Mouse (Mus musculus) stomach, postnatal 0 days (tissue): ENCODE measurements around the gene Cenpl. TPM values are rescaled to one million over a fixed set of nuclear protein-coding genes. Genes with fewer than 3 reads are reported as not detected.

ENCODE experiments used
- ATAC-seq: fragments of 200-750 bp; cut with Nextera tagmentation; 2 replicates; pipeline ENCODE4 v1.8.0; 2017; ENCODE audit not compliant: low FRiP score, low TSS enrichment
- DNase-seq: peaks from one replicate; pipeline ENCODE4 v3.0.0-alpha.2; 2016; ENCODE audit warnings: low spot score
- H3K27ac ChIP-seq: fragments of 300-500 bp; sonication (generic); replicated peaks from 2 replicates; pipeline ENCODE4 v1.5.1; 2014; ENCODE audit warnings: mild to moderate bottlenecking, control low read depth
- H3K27me3 ChIP-seq: fragments of 300-500 bp; sonication (generic); 2 replicates; pipeline ENCODE4 v1.6.1; 2014; ENCODE audit warnings: low read length; ENCODE audit not compliant: control insufficient read depth, insufficient read depth
- H3K36me3 ChIP-seq: fragments of 300-500 bp; sonication (generic); 2 replicates; pipeline ENCODE4 v1.6.1; 2014; ENCODE audit warnings: low read length, mixed read lengths; ENCODE audit not compliant: control insufficient read depth, insufficient read depth
- H3K4me1 ChIP-seq: fragments of 300-500 bp; sonication (generic); replicated peaks from 2 replicates; pipeline ENCODE4 v1.6.1; 2014; ENCODE audit warnings: antibody characterized with exemption; ENCODE audit not compliant: control insufficient read depth, insufficient read depth
- H3K4me2 ChIP-seq: fragments of 300-500 bp; sonication (generic); replicated peaks from 2 replicates; pipeline ENCODE4 v1.6.1; 2014; ENCODE audit warnings: low read depth, mild to moderate bottlenecking, control low read depth, moderate library complexity
- H3K4me3 ChIP-seq: fragments of 300-500 bp; sonication (generic); 2 replicates; pipeline ENCODE4 v1.5.1; 2014; ENCODE audit warnings: low read depth, low read length, control low read depth
- H3K9ac ChIP-seq: fragments of 300-500 bp; sonication (generic); 2 replicates; pipeline ENCODE4 v1.6.1; 2014; ENCODE audit warnings: mild to moderate bottlenecking, low read length, control low read depth, mixed read lengths
- H3K9me3 ChIP-seq: fragments of 300-500 bp; sonication (generic); 2 replicates; pipeline ENCODE4 v1.6.1; 2016; ENCODE audit warnings: low read length; ENCODE audit not compliant: control insufficient read depth
- CTCF ChIP-seq: IDR thresholded peaks from 2 replicates; pipeline ENCODE4 v1.5.1; 2016; ENCODE audit warnings: antibody characterized with exemption, low read depth, mild to moderate bottlenecking, moderate library complexity
- EP300 ChIP-seq: optimal IDR thresholded peaks from 2 replicates; pipeline ENCODE3; 2016; ENCODE audit warnings: antibody characterized with exemption
- WGBS: fragments of 180-500 bp; shearing (Covaris S2); extraction: QIAGEN DNeasy Blood & Tissue Kit; methylation state at CpG from one replicate; pipeline ENCODE4 v1.1.7; 2014; 5-methylcytosine and 5-hydroxymethylcytosine counted together
- polyA plus RNA-seq: library from polyadenylated mRNA; unstranded; fragments of >200 nt; fragmentation: Nextera tagmentation; extraction: Ambion mirVana; gene quantifications from 2 replicates; pipeline ENCODE4 v1.2.1, GENCODE M21; 2015

Cenpl gene
- polyA plus RNA-seq, 1 experiment from 2014 or later = 10.2 TPM

- ATAC-seq (no peak), DNase-seq (no peak)
- no peaks in the 10 kb centered on the region for H3K4me1 ChIP-seq
- TF ChIP-seq CTCF = no peak
- TF ChIP-seq EP300 = no peak
- no peak overlapping the region for H3K9ac ChIP-seq
- no peak overlapping the region for H3K4me2 ChIP-seq
- no peak overlapping the region for H3K4me3 ChIP-seq
- H3K27ac ChIP-seq = no peak overlapping the region
- peaks cover 18% of the 10 kb centered on the region for H3K36me3 ChIP-seq
- no peaks in the 10 kb centered on the region for H3K9me3 ChIP-seq
- 94% methylated on average over 4 of the region's 4 CpGs for WGBS
- H3K27me3 ChIP-seq = no peaks in the 10 kb centered on the region
Measured at GRCm38 (mm10) chr1:161099721-161100405, 29.4 kb downstream of the Cenpl start.

DNA sequence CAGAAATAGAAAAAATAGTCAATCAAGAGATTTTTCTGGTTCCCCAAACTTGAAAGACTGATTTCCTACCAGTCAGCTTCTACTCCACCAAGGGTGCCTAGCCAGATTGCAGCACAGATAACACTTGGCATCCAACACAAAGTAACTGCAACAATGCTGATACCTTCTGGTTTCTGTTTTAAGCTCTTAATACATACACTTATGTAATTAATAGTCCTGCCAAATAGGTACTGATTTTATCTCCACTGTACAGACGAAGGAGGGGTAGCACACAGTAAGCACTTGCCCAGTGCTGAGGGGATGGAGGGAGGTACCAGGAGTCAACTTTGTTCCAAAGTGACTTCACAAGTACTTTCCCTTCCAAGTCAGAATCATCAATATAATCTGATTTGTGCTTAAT lies 33.3 kb downstream of the Cenpl start:
- Histone ChIP-seq H3K4me3 (no peak overlapping the region), H3K4me1 (no peaks in the 10 kb centered on the region), H3K36me3 (peaks cover 15% of the 10 kb centered on the region; the same call in 1 of the 2 replicates), H3K27me3 (no peaks in the 10 kb centered on the region), H3K4me2 (no peak overlapping the region), H3K27ac (no peak overlapping the region), H3K9ac (no peak overlapping the region), H3K9me3 (no peaks in the 10 kb centered on the region)
- DNase-seq (no peak), ATAC-seq (no peak)
- TF ChIP-seq CTCF (no peak), EP300 (no peak)
- 82% methylated on average over 1 of the region's 1 CpGs for WGBS

DNA sequence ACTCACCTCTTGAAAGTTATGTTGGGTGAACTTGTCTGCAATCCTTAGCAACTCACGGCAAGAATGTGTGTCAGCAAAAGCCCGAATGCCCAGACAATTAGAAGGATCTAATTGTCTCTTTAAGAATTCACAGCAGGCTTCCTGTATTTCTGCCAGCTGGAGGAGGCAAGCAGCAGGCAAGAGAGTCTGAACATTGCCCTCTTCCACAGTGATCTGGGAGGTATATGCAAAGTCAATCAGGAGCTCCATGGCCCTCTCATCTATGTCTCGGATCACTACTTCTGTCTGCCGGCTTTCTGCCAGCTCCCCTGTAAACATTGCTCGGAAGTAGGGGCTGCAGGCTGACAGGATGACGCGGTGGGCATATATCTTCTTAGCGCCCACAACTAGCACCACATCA lies 38.7 kb downstream of the Cenpl start:
- Histone ChIP-seq H3K36me3 (0 out of 2 replicates have a peak, but pooled peaks cover 3% of the 10 kb centered on the region), H3K4me2 (no peak overlapping the region), H3K4me1 (no peaks in the 10 kb centered on the region), H3K27me3 (no peaks in the 10 kb centered on the region), H3K4me3 (no peak overlapping the region), H3K9me3 (no peaks in the 10 kb centered on the region), H3K9ac (no peak overlapping the region), H3K27ac (no peak overlapping the region)
- no peak for DNase-seq
- 84% methylated on average over 8 of the region's 8 CpGs for WGBS
- ATAC-seq = no peak
- TF ChIP-seq CTCF = no peak
- no peak for TF ChIP-seq EP300

DNA sequence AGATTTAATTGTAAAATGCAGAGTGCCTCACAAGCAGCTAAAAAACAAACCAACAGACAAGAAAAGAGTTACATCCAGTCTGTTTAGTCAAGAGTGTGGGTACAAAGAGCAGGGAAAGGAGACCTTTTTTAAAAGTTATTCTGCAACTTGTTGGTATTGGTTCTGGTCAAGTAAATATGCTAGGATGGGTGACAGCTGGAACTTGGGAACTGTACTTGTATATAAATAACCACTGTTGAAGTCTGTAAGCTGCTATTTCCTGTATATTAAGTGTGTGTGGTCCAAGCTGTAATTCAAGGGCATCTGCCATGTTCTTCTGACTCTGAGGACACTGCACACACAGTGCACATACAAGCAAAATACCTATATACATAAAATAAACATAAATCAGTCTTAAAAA lies 44.1 kb downstream of the Cenpl start:
- Histone ChIP-seq H3K27me3 (no peaks in the 10 kb centered on the region), H3K9ac (no peak overlapping the region), H3K4me3 (no peak overlapping the region), H3K9me3 (no peaks in the 10 kb centered on the region), H3K27ac (no peak overlapping the region), H3K36me3 (no peaks in the 10 kb centered on the region), H3K4me2 (no peak overlapping the region), H3K4me1 (no peaks in the 10 kb centered on the region)
- TF ChIP-seq EP300 (no peak), CTCF (no peak)
- DNase-seq = no peak
- ATAC-seq = no peak

DNA sequence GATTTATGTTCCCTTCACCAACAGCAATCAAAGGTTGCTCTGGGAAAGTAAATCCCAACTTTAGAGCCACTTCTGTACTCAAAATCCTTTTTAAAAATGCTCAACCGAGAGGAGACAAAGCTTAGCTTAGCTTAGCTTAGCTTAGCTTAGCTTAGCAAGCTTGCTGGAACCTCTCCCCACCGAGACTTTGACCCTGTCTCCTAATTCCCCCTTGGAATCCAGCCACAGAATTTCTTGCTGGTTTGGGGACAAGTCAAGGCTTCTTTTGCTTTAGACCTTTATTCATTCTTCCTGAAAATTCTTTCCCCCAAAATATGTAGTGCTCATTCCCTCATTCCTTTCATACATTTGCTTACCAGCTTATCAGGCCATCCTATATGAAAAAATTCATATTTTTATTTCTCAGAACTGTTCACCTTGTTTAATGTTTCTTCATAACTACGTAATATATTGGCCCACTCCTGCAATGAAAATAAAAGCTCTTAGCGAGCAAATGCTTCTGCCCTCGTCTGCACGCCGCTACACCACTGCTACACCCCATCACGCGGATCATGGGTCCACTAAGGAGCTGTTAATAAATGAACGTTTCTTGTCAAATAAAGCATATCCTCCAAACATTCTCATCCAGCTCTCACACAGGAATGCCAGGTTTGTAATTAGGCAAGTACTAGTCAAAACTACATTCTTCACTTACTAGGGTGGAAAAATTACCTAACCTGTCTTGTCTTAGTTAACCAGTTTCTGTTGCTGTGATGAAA lies 52.3 kb downstream of the Cenpl start:
- H3K4me3 ChIP-seq = no peak overlapping the region
- ATAC-seq = no peak

GRCm38 (mm10) chr1:161126461-161126860 lies 55.9 kb downstream of the Cenpl start:
- 88% methylated on average over 1 of the region's 1 CpGs for WGBS
- TF ChIP-seq EP300 (no peak), CTCF (no peak)
- Histone ChIP-seq H3K4me2 (no peak overlapping the region), H3K9me3 (no peaks in the 10 kb centered on the region), H3K9ac (no peak overlapping the region), H3K4me1 (no peaks in the 10 kb centered on the region), H3K36me3 (no peaks in the 10 kb centered on the region), H3K4me3 (no peak overlapping the region), H3K27me3 (no peaks in the 10 kb centered on the region), H3K27ac (no peak overlapping the region)
- ATAC-seq (no peak), DNase-seq (no peak)

More for the DNA sequence above, 52.3 kb downstream of the Cenpl start:
- Histone ChIP-seq H3K9ac (no peak overlapping the region), H3K27ac (no peak overlapping the region), H3K4me2 (no peak overlapping the region), H3K9me3 (no peaks in the 10 kb centered on the region), H3K4me1 (no peaks in the 10 kb centered on the region), H3K27me3 (no peaks in the 10 kb centered on the region), H3K36me3 (no peaks in the 10 kb centered on the region)
- DNase-seq = no peak
- 72% methylated on average over 10 of the region's 10 CpGs for WGBS
- TF ChIP-seq CTCF (no peak), EP300 (no peak)
